Mouse (Mus musculus) erythroid progenitor cell, adult 5-6 weeks (primary cell): Measurements from ENCODE around the gene Bco1. TPM values are rescaled to one million over a fixed set of nuclear protein-coding genes. Genes with fewer than 3 reads are reported as not detected.

ENCODE experiments used
- ATAC-seq: replicated peaks from 2 replicates; pipeline ENCODE4 v1.8.0; 2016; ENCODE audit warnings: moderate number of reproducible peaks, mild to moderate bottlenecking, moderate TSS enrichment, inconsistent platforms; ENCODE audit not compliant: poor library complexity, low FRiP score, severe bottlenecking
- total RNA-seq, 2 experiments: library from RNA; stranded (forward) in 1 of 2; stranded (reverse) in 1 of 2; fragments of 150-400 nt in 1 of 2; fragments of 186-747, 209-891 nt in 1 of 2; gene quantifications; 2 replicates each; pipeline versions ENCODE4 v1.2.3 to v1.2.4; 2015 to 2017; ENCODE audit warnings: low replicate concordance in 2 of 2

Bco1 gene
- total RNA-seq (2015; ENCODE audit: low replicate concordance) (1.8 TPM in 1 of 2 replicates, not detected in the other), total RNA-seq (2017; ENCODE audit: low replicate concordance) (not detected in 2 replicates)

- ATAC-seq = no peak
Measured at GRCm38 (mm10) chr8:117095647-117096046, at the start of gene Bco1. Bco1 (plus strand) TSS chr8:117095854.

- 0 out of 2 replicates have a peak, but pooled peaks have one; percentile 37 for ATAC-seq
Measured at GRCm38 (mm10) chr8:117049444-117049843, 46.2 kb upstream of the Bco1 start.

GRCm38 (mm10) chr8:117050763-117051162 lies 44.9 kb upstream of the Bco1 start:
- ATAC-seq = no peak

GRCm38 (mm10) chr8:117051316-117051715 lies 44.3 kb upstream of the Bco1 start:
- no peak for ATAC-seq

GRCm38 (mm10) chr8:117053135-117054079 lies 42.2 kb upstream of the Bco1 start:
- ATAC-seq = no peak

GRCm38 (mm10) chr8:117054146-117054545 lies 41.5 kb upstream of the Bco1 start:
- ATAC-seq = no peak

GRCm38 (mm10) chr8:117055097-117055496 lies 40.6 kb upstream of the Bco1 start:
- ATAC-seq = no peak

- ATAC-seq = no peak
Measured at GRCm38 (mm10) chr8:117059021-117059420, 36.6 kb upstream of the Bco1 start.

- no peak for ATAC-seq
Measured at GRCm38 (mm10) chr8:117060306-117060705, 35.3 kb upstream of the Bco1 start.

GRCm38 (mm10) chr8:117061180-117061880 lies 34.3 kb upstream of the Bco1 start:
- no peak for ATAC-seq

- no peak for ATAC-seq
Measured at GRCm38 (mm10) chr8:117066955-117067354, 28.7 kb upstream of the Bco1 start.

- no peak for ATAC-seq
Measured at GRCm38 (mm10) chr8:117067396-117067795, 28.3 kb upstream of the Bco1 start.

GRCm38 (mm10) chr8:117068294-117068693 lies 27.4 kb upstream of the Bco1 start:
- ATAC-seq = no peak

- ATAC-seq = no peak
Measured at GRCm38 (mm10) chr8:117069708-117070107, 25.9 kb upstream of the Bco1 start.

GRCm38 (mm10) chr8:117074350-117075182 lies 21.1 kb upstream of the Bco1 start:
- peak; percentile 82 for ATAC-seq

- ATAC-seq = no peak
Measured at GRCm38 (mm10) chr8:117078367-117078926, 17.2 kb upstream of the Bco1 start.

GRCm38 (mm10) chr8:117079652-117080051 lies 16.0 kb upstream of the Bco1 start:
- no peak for ATAC-seq

- ATAC-seq = no peak
Measured at GRCm38 (mm10) chr8:117082399-117082872, 13.2 kb upstream of the Bco1 start, which contains the start of gene Pkd1l2. Pkd1l2 (minus strand) TSS chr8:117082449.

- ATAC-seq = peak; percentile 67
Measured at GRCm38 (mm10) chr8:117082947-117083559, 12.6 kb upstream of the Bco1 start.
